Mouse (Mus musculus) retina, adult 2 months (tissue): ENCODE results near the gene Atp8b4.
"Not testable (repeated sequence)": the region's sequence is repeated elsewhere in the genome, so short reads cannot be mapped to it uniquely, and the experiment has no call there.

Source experiments
- DNase-seq: peaks from one replicate; pipeline ENCODE4 v3.0.0-alpha.2; 2012; ENCODE audit warnings: low read depth, low spot score

Atp8b4 gene

GRCm38 (mm10) chr2:126495832-126496695, 4.4 kb downstream of the Atp8b4 start:
- DNase-seq = no peak

GRCm38 (mm10) chr2:126495230-126495629, 5.2 kb downstream of the Atp8b4 start:
- no peak for DNase-seq

- no peak for DNase-seq
Observed at GRCm38 (mm10) chr2:126493306-126493705, 7.2 kb downstream of the Atp8b4 start.

- no peak for DNase-seq
Observed at GRCm38 (mm10) chr2:126492713-126493112, 7.8 kb downstream of the Atp8b4 start.

GRCm38 (mm10) chr2:126491446-126491845, 9.0 kb downstream of the Atp8b4 start:
- DNase-seq = no peak

GRCm38 (mm10) chr2:126490573-126490972, 9.9 kb downstream of the Atp8b4 start:
- no peak for DNase-seq

GRCm38 (mm10) chr2:126485262-126486017, 15.0 kb downstream of the Atp8b4 start:
- no peak for DNase-seq

- no peak for DNase-seq
Observed at GRCm38 (mm10) chr2:126483337-126483736, 17.1 kb downstream of the Atp8b4 start.

GRCm38 (mm10) chr2:126477556-126477955, 22.9 kb downstream of the Atp8b4 start:
- DNase-seq = no peak

GRCm38 (mm10) chr2:126475681-126476410, 24.6 kb downstream of the Atp8b4 start:
- DNase-seq = no peak

- no peak for DNase-seq
Observed at GRCm38 (mm10) chr2:126474019-126474418, 26.5 kb downstream of the Atp8b4 start.

GRCm38 (mm10) chr2:126472836-126473235, 27.6 kb downstream of the Atp8b4 start:
- no peak for DNase-seq

- no peak for DNase-seq
Observed at GRCm38 (mm10) chr2:126467790-126468189, 32.7 kb downstream of the Atp8b4 start.

GRCm38 (mm10) chr2:126466391-126467134, 33.9 kb downstream of the Atp8b4 start:
- DNase-seq = no peak

- DNase-seq = no peak
Observed at GRCm38 (mm10) chr2:126458661-126459060, 41.8 kb downstream of the Atp8b4 start.

- DNase-seq = not testable (repeated sequence)
Observed at GRCm38 (mm10) chr2:126457759-126458158, 42.7 kb downstream of the Atp8b4 start.

- no peak for DNase-seq
Observed at GRCm38 (mm10) chr2:126450937-126451302, 49.6 kb downstream of the Atp8b4 start.

GRCm38 (mm10) chr2:126450210-126450936, 50.1 kb downstream of the Atp8b4 start:
- DNase-seq = no peak

- DNase-seq = no peak
Observed at GRCm38 (mm10) chr2:126445039-126445438, 55.4 kb downstream of the Atp8b4 start.

GRCm38 (mm10) chr2:126441586-126441985, 58.9 kb downstream of the Atp8b4 start:
- no peak for DNase-seq

GRCm38 (mm10) chr2:126434712-126435111, 65.8 kb downstream of the Atp8b4 start:
- no peak for DNase-seq
